Mouse (Mus musculus) erythroid progenitor cell, adult 5-6 weeks (primary cell): ENCODE measurements around the gene Olfr884. TPM values are rescaled to one million over a fixed set of nuclear protein-coding genes. Genes with fewer than 3 reads are reported as not detected.

ENCODE experiments used
- ATAC-seq: replicated peaks from 2 replicates; pipeline ENCODE4 v1.8.0; 2016; ENCODE audit warnings: moderate number of reproducible peaks, mild to moderate bottlenecking, moderate TSS enrichment, inconsistent platforms; ENCODE audit not compliant: poor library complexity, low FRiP score, severe bottlenecking
- total RNA-seq, 2 experiments: library from RNA; stranded (forward) in 1 of 2; stranded (reverse) in 1 of 2; fragments of 150-400 nt in 1 of 2; fragments of 186-747, 209-891 nt in 1 of 2; gene quantifications; 2 replicates each; pipeline versions ENCODE4 v1.2.3 to v1.2.4; 2015 to 2017; ENCODE audit warnings: low replicate concordance in 2 of 2

Olfr884 gene
- total RNA-seq (2015; ENCODE audit: low replicate concordance) (not detected in 2 replicates), total RNA-seq (2017; ENCODE audit: low replicate concordance) (not detected in 2 replicates)

GRCm38 (mm10) chr9:38046255-38046654 is at the start of gene Olfr884:
Gene Olfr884, plus strand, starts transcription at chr9:38046555.
- ATAC-seq = no peak

DNA sequence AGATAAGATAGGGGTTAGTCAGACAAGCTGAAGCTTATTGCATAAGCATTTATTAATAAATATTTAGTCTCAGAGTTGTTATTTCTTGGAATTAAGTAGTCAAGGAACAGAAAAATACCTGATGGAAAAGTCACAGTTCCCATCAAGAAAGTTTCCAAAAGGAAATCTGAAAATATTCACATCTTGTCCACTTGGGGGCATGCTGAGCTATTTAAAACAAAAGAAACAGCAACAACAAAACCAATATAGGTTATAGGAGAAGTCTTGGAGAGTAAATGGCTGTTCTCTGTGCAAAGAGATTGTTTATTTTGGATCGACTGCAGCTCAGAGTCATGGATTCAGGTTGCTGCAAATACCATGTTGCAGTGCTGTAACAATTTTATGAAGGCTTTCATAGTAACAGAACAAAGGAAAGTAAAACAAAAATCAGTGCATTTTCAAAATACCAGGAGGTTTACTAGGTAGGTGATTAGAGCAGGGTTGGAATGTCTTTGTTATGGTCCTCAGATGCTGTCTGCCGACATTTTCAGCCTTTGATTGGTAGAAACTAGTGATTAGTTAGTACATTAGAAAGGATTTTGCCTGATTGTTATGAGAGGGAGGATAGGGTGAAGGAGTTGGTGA is 47.7 kb upstream of the Olfr884 start:
- no peak for ATAC-seq

DNA sequence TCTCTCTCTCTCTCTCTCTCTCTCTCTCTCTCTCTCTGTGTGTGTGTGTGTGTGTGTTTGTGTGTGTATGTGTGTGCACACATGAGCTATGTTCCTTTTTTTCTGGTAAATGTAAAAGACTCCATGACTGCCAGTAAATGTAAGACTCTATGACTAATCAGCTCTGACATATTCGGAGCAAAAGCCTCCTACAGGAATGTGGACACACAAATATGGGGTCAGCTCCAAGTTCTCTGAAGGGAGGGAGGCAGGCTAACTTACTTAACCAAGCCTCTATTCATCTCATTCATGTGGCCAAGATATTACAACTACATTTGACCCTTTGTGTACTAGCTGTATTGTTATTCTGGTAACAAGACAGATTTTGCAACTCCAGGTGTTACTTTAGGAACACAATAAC is 46.3 kb upstream of the Olfr884 start:
- no peak for ATAC-seq

GRCm38 (mm10) chr9:38025508-38025907 is 20.8 kb upstream of the Olfr884 start, which contains the start of gene Olfr883:
Gene Olfr883, plus strand, starts transcription at chr9:38025808.
- no peak for ATAC-seq

DNA sequence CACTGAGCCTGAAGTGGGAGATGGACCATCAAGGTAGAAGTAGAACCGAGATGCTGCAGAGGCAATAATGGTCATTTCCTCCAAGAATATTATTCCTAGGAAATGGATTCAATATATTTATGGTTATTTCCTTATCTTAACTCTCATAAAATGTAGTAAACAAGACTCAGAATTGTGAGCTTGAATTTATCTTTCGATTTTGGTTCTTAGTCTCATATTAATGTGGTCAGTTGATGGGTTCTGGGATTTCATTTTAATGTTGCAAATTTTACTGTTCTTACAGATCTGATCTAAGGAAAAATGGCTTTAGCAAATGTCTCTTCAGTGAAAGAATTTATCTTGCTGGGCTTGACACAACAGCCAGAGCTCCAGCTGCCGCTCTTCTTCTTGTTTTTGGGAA is 14.7 kb downstream of the Olfr884 start, which contains the start of gene Olfr885:
TSS of gene Olfr885 (plus strand) at position 301 of the 400 bp plus-strand sequence.
- ATAC-seq = no peak

DNA sequence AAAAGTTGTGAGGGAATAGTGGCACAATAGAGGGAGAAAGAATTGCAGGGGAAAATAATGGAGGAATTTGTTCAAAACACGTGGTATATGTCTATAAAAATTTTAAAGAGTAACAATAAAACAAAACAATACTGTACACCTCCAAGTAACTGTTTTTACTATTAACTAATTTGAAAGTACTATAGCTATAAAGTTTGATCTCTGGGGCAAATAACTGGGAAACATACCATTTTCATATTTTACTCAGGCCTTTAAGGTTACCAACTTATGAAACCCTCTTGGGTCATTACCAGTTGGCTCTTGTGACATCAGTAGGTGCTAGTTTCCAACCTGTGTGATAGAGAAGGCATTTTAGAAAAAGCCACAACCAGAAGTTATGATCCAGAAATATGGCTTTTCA is 37.4 kb downstream of the Olfr884 start, which contains the start of gene Olfr887:
TSS of gene Olfr887 (plus strand) at position 301 of the 400 bp plus-strand sequence.
- no peak for ATAC-seq

Other genes starting within 250 kb of the Olfr884 start
- gene Olfr876, start 243.5 kb upstream of the Olfr884 start, total RNA-seq (2015; ENCODE audit: low replicate concordance) = not detected in 2 replicates
- not detected in 2 replicates for gene Olfr876, start 243.5 kb upstream of the Olfr884 start, total RNA-seq (2017; ENCODE audit: low replicate concordance)
- not detected in 2 replicates for gene Olfr877, start 192.3 kb upstream of the Olfr884 start, total RNA-seq (2015; ENCODE audit: low replicate concordance)
- not detected in 2 replicates for gene Olfr877, start 192.3 kb upstream of the Olfr884 start, total RNA-seq (2017; ENCODE audit: low replicate concordance)
- gene Olfr145, start 149.8 kb upstream of the Olfr884 start, total RNA-seq (2015; ENCODE audit: low replicate concordance) = not detected in 2 replicates
- gene Olfr145, start 149.8 kb upstream of the Olfr884 start, total RNA-seq (2017; ENCODE audit: low replicate concordance) = not detected in 2 replicates
- gene Olfr878, start 128.7 kb upstream of the Olfr884 start, total RNA-seq (2015; ENCODE audit: low replicate concordance) = not detected in 2 replicates
- not detected in 2 replicates for gene Olfr878, start 128.7 kb upstream of the Olfr884 start, total RNA-seq (2017; ENCODE audit: low replicate concordance)
- gene Olfr881, start 54.7 kb upstream of the Olfr884 start, total RNA-seq (2015; ENCODE audit: low replicate concordance) = not detected in 2 replicates
- gene Olfr881, start 54.7 kb upstream of the Olfr884 start, total RNA-seq (2017; ENCODE audit: low replicate concordance) = not detected in 2 replicates
- gene Olfr883, start 20.7 kb upstream of the Olfr884 start, total RNA-seq (2015; ENCODE audit: low replicate concordance) = not detected in 2 replicates
- not detected in 2 replicates for gene Olfr883, start 20.7 kb upstream of the Olfr884 start, total RNA-seq (2017; ENCODE audit: low replicate concordance)
- not detected in 2 replicates for gene Olfr885, start 14.8 kb downstream of the Olfr884 start, total RNA-seq (2015; ENCODE audit: low replicate concordance)
- not detected in 2 replicates for gene Olfr885, start 14.8 kb downstream of the Olfr884 start, total RNA-seq (2017; ENCODE audit: low replicate concordance)
- not detected in 2 replicates for gene Olfr887, start 37.5 kb downstream of the Olfr884 start, total RNA-seq (2015; ENCODE audit: low replicate concordance)
- not detected in 2 replicates for gene Olfr887, start 37.5 kb downstream of the Olfr884 start, total RNA-seq (2017; ENCODE audit: low replicate concordance)
- not detected in 2 replicates for gene Olfr888, start 61.6 kb downstream of the Olfr884 start, total RNA-seq (2015; ENCODE audit: low replicate concordance)
- not detected in 2 replicates for gene Olfr888, start 61.6 kb downstream of the Olfr884 start, total RNA-seq (2017; ENCODE audit: low replicate concordance)
- not detected in 2 replicates for gene Olfr889, start 68.6 kb downstream of the Olfr884 start, total RNA-seq (2015; ENCODE audit: low replicate concordance)
- gene Olfr889, start 68.6 kb downstream of the Olfr884 start, total RNA-seq (2017; ENCODE audit: low replicate concordance) = not detected in 2 replicates
- not detected in 2 replicates for gene Olfr890, start 96.0 kb downstream of the Olfr884 start, total RNA-seq (2015; ENCODE audit: low replicate concordance)
- not detected in 2 replicates for gene Olfr890, start 96.0 kb downstream of the Olfr884 start, total RNA-seq (2017; ENCODE audit: low replicate concordance)
- gene Olfr891, start 134.3 kb downstream of the Olfr884 start, total RNA-seq (2015; ENCODE audit: low replicate concordance) = not detected in 2 replicates
- gene Olfr891, start 134.3 kb downstream of the Olfr884 start, total RNA-seq (2017; ENCODE audit: low replicate concordance) = not detected in 2 replicates
- gene Olfr893, start 161.8 kb downstream of the Olfr884 start, total RNA-seq (2015; ENCODE audit: low replicate concordance) = not detected in 2 replicates
- not detected in 2 replicates for gene Olfr893, start 161.8 kb downstream of the Olfr884 start, total RNA-seq (2017; ENCODE audit: low replicate concordance)
- gene Olfr894, start 171.5 kb downstream of the Olfr884 start, total RNA-seq (2015; ENCODE audit: low replicate concordance) = not detected in 2 replicates
- gene Olfr894, start 171.5 kb downstream of the Olfr884 start, total RNA-seq (2017; ENCODE audit: low replicate concordance) = not detected in 2 replicates
- gene Olfr143, start 206.2 kb downstream of the Olfr884 start, total RNA-seq (2015; ENCODE audit: low replicate concordance) = not detected in 2 replicates
- not detected in 2 replicates for gene Olfr143, start 206.2 kb downstream of the Olfr884 start, total RNA-seq (2017; ENCODE audit: low replicate concordance)
- gene Olfr895, start 221.3 kb downstream of the Olfr884 start, total RNA-seq (2015; ENCODE audit: low replicate concordance) = not detected in 2 replicates
- not detected in 2 replicates for gene Olfr895, start 221.3 kb downstream of the Olfr884 start, total RNA-seq (2017; ENCODE audit: low replicate concordance)
- not detected in 2 replicates for gene Olfr896-ps1, start 244.6 kb downstream of the Olfr884 start, total RNA-seq (2015; ENCODE audit: low replicate concordance)
- gene Olfr896-ps1, start 244.6 kb downstream of the Olfr884 start, total RNA-seq (2017; ENCODE audit: low replicate concordance) = not detected in 2 replicates